Mouse (Mus musculus): ENCODE measurements around the gene Otud3.

DNA sequence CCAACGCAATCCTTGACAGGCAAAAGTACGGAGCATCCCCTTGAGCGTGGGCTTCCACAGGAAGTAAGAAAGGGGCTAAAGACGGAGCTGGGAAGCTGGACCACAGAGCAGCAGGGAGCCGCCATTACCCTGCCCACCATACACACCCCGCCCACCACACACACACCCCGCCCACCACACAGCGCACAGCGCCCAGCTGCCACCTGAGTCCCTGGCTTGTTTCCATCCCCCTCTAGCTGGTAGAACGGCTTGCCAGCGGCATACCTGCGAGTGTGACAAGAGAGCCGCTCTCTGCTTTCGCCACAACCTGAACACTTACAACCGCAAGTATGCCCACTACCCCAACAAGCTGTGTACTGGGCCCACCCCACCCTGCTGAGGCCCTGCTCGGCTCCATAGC is 31.6 kb downstream of the Otud3 start:
- no peak for TF ChIP-seq CTCF (IDR thresholded peaks at IDR 0.05 in 2 of 3, conservative IDR thresholded peaks at IDR 0.05 in 1 of 3; ENCODE audit: control insufficient read depth in 1 of 3, insufficient read depth in 1 of 3, low read depth in 2 of 3, low read length in 3 of 3, poor library complexity in 1 of 3, severe bottlenecking in 1 of 3)
- TF ChIP-seq NRF1 (IDR thresholded peaks at IDR 0.05; ENCODE audit: insufficient read depth, low read depth, low read length, poor library complexity, severe bottlenecking) = no peak
- no peak for TF ChIP-seq TAL1 (IDR thresholded peaks at IDR 0.05; ENCODE audit: low read length)
